Mouse (Mus musculus) kidney, embryonic 16.5 days (tissue): ENCODE results near the gene Fam228a. TPM values are rescaled to one million over a fixed set of nuclear protein-coding genes. Genes with fewer than 3 reads are reported as not detected.
"Not testable (repeated sequence)": the region's sequence is repeated elsewhere in the genome, so short reads cannot be mapped to it uniquely, and the experiment has no call there.

Experiments
- ATAC-seq: fragments of 200-750 bp; cut with Nextera tagmentation; 2 replicates; pipeline ENCODE4 v1.8.0; 2017; ENCODE audit warnings: moderate TSS enrichment; ENCODE audit not compliant: low FRiP score, low TSS enrichment
- H3K27ac ChIP-seq: fragments of 300-500 bp; sonication (generic); 2 replicates; pipeline ENCODE4 v1.5.1; 2014; ENCODE audit warnings: low read length
- H3K27me3 ChIP-seq: fragments of 300-500 bp; sonication (generic); 2 replicates; pipeline ENCODE4 v1.6.1; 2014; ENCODE audit warnings: low read length, control low read depth, mixed read lengths; ENCODE audit not compliant: insufficient read depth
- H3K36me3 ChIP-seq: fragments of 300-500 bp; sonication (generic); 2 replicates; pipeline ENCODE4 v1.6.1; 2014; ENCODE audit warnings: low read length, control low read depth, mixed read lengths; ENCODE audit not compliant: insufficient read depth
- H3K4me1 ChIP-seq: fragments of 300-500 bp; sonication (generic); 2 replicates; pipeline ENCODE4 v1.6.1; 2014; ENCODE audit warnings: low read length, control low read depth, mixed read lengths; ENCODE audit not compliant: insufficient read depth
- H3K4me2 ChIP-seq: fragments of 300-500 bp; sonication (generic); replicated peaks from 2 replicates; pipeline ENCODE4 v1.6.1; 2014; ENCODE audit warnings: low read depth, low read length
- H3K4me3 ChIP-seq: fragments of 300-500 bp; sonication (generic); 2 replicates; pipeline ENCODE4 v1.5.1; 2014; ENCODE audit warnings: mild to moderate bottlenecking, low read length
- H3K9ac ChIP-seq: fragments of 300-500 bp; sonication (generic); replicated peaks from 2 replicates; pipeline ENCODE4 v1.6.1; 2014; ENCODE audit warnings: low read length
- H3K9me3 ChIP-seq: fragments of 300-500 bp; sonication (generic); 2 replicates; pipeline ENCODE4 v1.6.1; 2016; ENCODE audit warnings: low read length, control low read depth
- WGBS: fragments of 180-500 bp; shearing (Covaris S2); extraction: QIAGEN DNeasy Blood & Tissue Kit; methylation state at CpG from one replicate; pipeline ENCODE4 v1.1.7; 2014; 5-methylcytosine and 5-hydroxymethylcytosine counted together
- polyA plus RNA-seq: library from polyadenylated mRNA; unstranded; fragments of >200 nt; fragmentation: Nextera tagmentation; extraction: Ambion mirVana; gene quantifications from 2 replicates; pipeline ENCODE4 v1.2.1, GENCODE M21; 2015

Gene Fam228a
- polyA plus RNA-seq, 1 experiment from 2014 or later, result 0.47 TPM

GRCm38 (mm10) chr12:4768492-4769332 is 30.5 kb upstream of the Fam228a start, which contains the start of the genes Pfn4 and Fam228b:
Gene Pfn4, plus strand, starts transcription at chr12:4769022.
Gene Fam228b, minus strand, starts transcription at chr12:4769267.
- H3K4me2 ChIP-seq, result peak within 1 kb of the TSS; percentile 69
- H3K4me3 ChIP-seq, result peak within 1 kb of the TSS; percentile 66
- 3% methylated on average over 61 of the region's 61 CpGs for WGBS
- H3K4me1 ChIP-seq, result 0 out of 2 replicates have a peak, but pooled peaks cover 4% of the 10 kb centered on the region
- H3K27ac ChIP-seq, result peak within 1 kb of the TSS; percentile 88
- peak; percentile 99 for ATAC-seq
- H3K9ac ChIP-seq, result peak within 1 kb of the TSS; percentile 91
- H3K27me3 ChIP-seq, result no peaks in the 10 kb centered on the region
- no peaks in the 10 kb centered on the region for H3K36me3 ChIP-seq
- no peaks in the 10 kb centered on the region for H3K9me3 ChIP-seq

GRCm38 (mm10) chr12:4757060-4757459 is 18.8 kb upstream of the Fam228a start:
- peaks cover 3% of the 10 kb centered on the region; the same call in 1 of the 2 replicates for H3K4me1 ChIP-seq
- no peak overlapping the region for H3K27ac ChIP-seq
- no peak overlapping the region for H3K9ac ChIP-seq
- 50% methylated on average over 1 of the region's 1 CpGs for WGBS
- no peaks in the 10 kb centered on the region for H3K9me3 ChIP-seq
- H3K27me3 ChIP-seq, result no peaks in the 10 kb centered on the region
- ATAC-seq, result peak; percentile 71
- no peaks in the 10 kb centered on the region for H3K36me3 ChIP-seq
- no peak overlapping the region for H3K4me3 ChIP-seq
- H3K4me2 ChIP-seq, result no peak overlapping the region

- H3K36me3 ChIP-seq, H3K9ac ChIP-seq, H3K4me2 ChIP-seq, H3K4me1 ChIP-seq, ATAC-seq, H3K27ac ChIP-seq, H3K9me3 ChIP-seq, H3K27me3 ChIP-seq, H3K4me3 ChIP-seq: not testable (repeated sequence)
- 91% methylated on average over 4 of the region's 4 CpGs for WGBS
Measured at GRCm38 (mm10) chr12:4754451-4754850, 16.2 kb upstream of the Fam228a start.

- Histone ChIP-seq H3K36me3 (no peaks in the 10 kb centered on the region), H3K4me1 (no peaks in the 10 kb centered on the region), H3K4me2 (no peak overlapping the region), H3K9ac (no peak overlapping the region), H3K4me3 (no peak overlapping the region), H3K27me3 (no peaks in the 10 kb centered on the region), H3K9me3 (no peaks in the 10 kb centered on the region), H3K27ac (no peak overlapping the region)
- no peak for ATAC-seq
- 90% methylated on average over 10 of the region's 10 CpGs for WGBS
Measured at GRCm38 (mm10) chr12:4744486-4744885, 6.3 kb upstream of the Fam228a start.

GRCm38 (mm10) chr12:4742183-4742582 is 4.0 kb upstream of the Fam228a start:
- no peaks in the 10 kb centered on the region for H3K27me3 ChIP-seq
- no peak overlapping the region for H3K27ac ChIP-seq
- no peaks in the 10 kb centered on the region for H3K36me3 ChIP-seq
- no peak for ATAC-seq
- H3K9ac ChIP-seq, result no peak overlapping the region
- 84% methylated on average over 3 of the region's 3 CpGs for WGBS
- no peak overlapping the region for H3K4me2 ChIP-seq
- H3K9me3 ChIP-seq, result no peaks in the 10 kb centered on the region
- no peak overlapping the region for H3K4me3 ChIP-seq
- no peaks in the 10 kb centered on the region for H3K4me1 ChIP-seq

GRCm38 (mm10) chr12:4740823-4741222 is 2.6 kb upstream of the Fam228a start:
- Histone ChIP-seq H3K9ac (no peak overlapping the region), H3K4me3 (no peak overlapping the region), H3K9me3 (no peaks in the 10 kb centered on the region), H3K36me3 (no peaks in the 10 kb centered on the region), H3K4me2 (no peak overlapping the region), H3K4me1 (no peaks in the 10 kb centered on the region), H3K27me3 (no peaks in the 10 kb centered on the region), H3K27ac (no peak overlapping the region)
- ATAC-seq, result no peak
- 77% methylated on average over 7 of the region's 7 CpGs for WGBS

GRCm38 (mm10) chr12:4732332-4732731 is 5.9 kb downstream of the Fam228a start:
- H3K36me3 ChIP-seq, result no peaks in the 10 kb centered on the region
- H3K4me3 ChIP-seq, result no peak overlapping the region
- WGBS, result 22% methylated on average over 4 of the region's 4 CpGs
- no peak overlapping the region for H3K4me2 ChIP-seq
- no peak overlapping the region for H3K27ac ChIP-seq
- H3K4me1 ChIP-seq, result no peaks in the 10 kb centered on the region
- no peaks in the 10 kb centered on the region for H3K27me3 ChIP-seq
- peak; percentile 82 for ATAC-seq
- H3K9me3 ChIP-seq, result peaks cover 3% of the 10 kb centered on the region; the same call in 1 of the 2 replicates
- no peak overlapping the region for H3K9ac ChIP-seq

- Histone ChIP-seq H3K27ac (no peak overlapping the region), H3K9me3 (peaks cover 3% of the 10 kb centered on the region; the same call in 1 of the 2 replicates), H3K27me3 (no peaks in the 10 kb centered on the region), H3K4me2 (no peak overlapping the region), H3K36me3 (no peaks in the 10 kb centered on the region), H3K4me3 (no peak overlapping the region), H3K4me1 (no peaks in the 10 kb centered on the region), H3K9ac (no peak overlapping the region)
- WGBS, result 36% methylated on average over 4 of the region's 4 CpGs
- ATAC-seq, result peak; percentile 42; the same call in 1 of the 2 replicates
Measured at GRCm38 (mm10) chr12:4731629-4732028, 6.6 kb downstream of the Fam228a start.

- WGBS, result 91% methylated on average over 3 of the region's 3 CpGs
- H3K27ac ChIP-seq, result no peak overlapping the region
- no peak overlapping the region for H3K4me2 ChIP-seq
- H3K27me3 ChIP-seq, result no peaks in the 10 kb centered on the region
- no peaks in the 10 kb centered on the region for H3K36me3 ChIP-seq
- H3K4me3 ChIP-seq, result no peak overlapping the region
- no peak for ATAC-seq
- H3K9ac ChIP-seq, result no peak overlapping the region
- peaks cover 3% of the 10 kb centered on the region; the same call in 1 of the 2 replicates for H3K9me3 ChIP-seq
- H3K4me1 ChIP-seq, result no peaks in the 10 kb centered on the region
Measured at GRCm38 (mm10) chr12:4729165-4729564, 9.1 kb downstream of the Fam228a start.
